Mouse (Mus musculus): ENCODE data around the gene Scn1b. TPM values are rescaled to one million over a fixed set of nuclear protein-coding genes. Genes with fewer than 3 reads are reported as not detected.

The Scn1b gene
- polyA plus RNA-seq, 1 experiment from 2014 or later: 2.8 TPM

Other genes with a start within 250 kb of the Scn1b start
- gene Cd22, start 246.7 kb downstream of the Scn1b start, polyA plus RNA-seq (2015; fragmentation: Nextera tagmentation; extraction: Ambion mirVana): 0.40 and 0.99 TPM in 2 replicates
- 0.42 and 0.46 TPM in 2 replicates for gene Mag, start 212.1 kb downstream of the Scn1b start, polyA plus RNA-seq (2015; fragmentation: Nextera tagmentation; extraction: Ambion mirVana)
- gene Hamp2, start 202.3 kb downstream of the Scn1b start, polyA plus RNA-seq (2015; fragmentation: Nextera tagmentation; extraction: Ambion mirVana): 2.1 TPM in 2 replicates
- 2.4 and 2.9 TPM in 2 replicates for gene Hamp, start 183.0 kb downstream of the Scn1b start, polyA plus RNA-seq (2015; fragmentation: Nextera tagmentation; extraction: Ambion mirVana)
- gene Usf2, start 170.2 kb downstream of the Scn1b start, polyA plus RNA-seq (2015; fragmentation: Nextera tagmentation; extraction: Ambion mirVana): 20.7 and 23.6 TPM in 2 replicates
- 12.7 and 13.8 TPM in 2 replicates for gene Lsr, start 153.5 kb downstream of the Scn1b start, polyA plus RNA-seq (2015; fragmentation: Nextera tagmentation; extraction: Ambion mirVana)
- gene Fam187b, start 153.2 kb downstream of the Scn1b start, polyA plus RNA-seq (2015; fragmentation: Nextera tagmentation; extraction: Ambion mirVana): 1.3 and 1.6 TPM in 2 replicates
- 113 and 125 TPM in 2 replicates for gene Fxyd5, start 84.5 kb downstream of the Scn1b start, polyA plus RNA-seq (2015; fragmentation: Nextera tagmentation; extraction: Ambion mirVana)
- 0.35 and 0.48 TPM in 2 replicates for gene Fxyd7, start 75.5 kb downstream of the Scn1b start, polyA plus RNA-seq (2015; fragmentation: Nextera tagmentation; extraction: Ambion mirVana)
- gene Fxyd1, start 69.8 kb downstream of the Scn1b start, polyA plus RNA-seq (2015; fragmentation: Nextera tagmentation; extraction: Ambion mirVana): 12.2 and 19.1 TPM in 2 replicates
- 0.04 and 0.14 TPM in 2 replicates for gene Lgi4, start 67.7 kb downstream of the Scn1b start, polyA plus RNA-seq (2015; fragmentation: Nextera tagmentation; extraction: Ambion mirVana)
- gene Fxyd3, start 50.3 kb downstream of the Scn1b start, polyA plus RNA-seq (2015; fragmentation: Nextera tagmentation; extraction: Ambion mirVana): 78.3 and 79.5 TPM in 2 replicates
- gene Hpn, start 11.7 kb downstream of the Scn1b start, polyA plus RNA-seq (2015; fragmentation: Nextera tagmentation; extraction: Ambion mirVana): 2.0 and 2.6 TPM in 2 replicates
- gene Gramd1a, start 28.9 kb upstream of the Scn1b start, polyA plus RNA-seq (2015; fragmentation: Nextera tagmentation; extraction: Ambion mirVana): 76.8 and 79.0 TPM in 2 replicates
- gene Scgb2b2, start 163.5 kb upstream of the Scn1b start, polyA plus RNA-seq (2015; fragmentation: Nextera tagmentation; extraction: Ambion mirVana): not detected in 2 replicates
- not detected in 2 replicates for gene Scgb1b2, start 164.8 kb upstream of the Scn1b start, polyA plus RNA-seq (2015; fragmentation: Nextera tagmentation; extraction: Ambion mirVana)
- gene Scgb2b3, start 235.1 kb upstream of the Scn1b start, polyA plus RNA-seq (2015; fragmentation: Nextera tagmentation; extraction: Ambion mirVana): not detected in 2 replicates
- not detected in 2 replicates for gene Scgb1b3, start 248.6 kb upstream of the Scn1b start, polyA plus RNA-seq (2015; fragmentation: Nextera tagmentation; extraction: Ambion mirVana)